Mouse (Mus musculus): Measurements from ENCODE around the gene Emc7. TPM values are rescaled to one million over a fixed set of nuclear protein-coding genes. Genes with fewer than 3 reads are reported as not detected.
"Not testable (repeated sequence)": the region's sequence is repeated elsewhere in the genome, so short reads cannot be mapped to it uniquely, and the experiment has no call there.

Emc7 gene
- polyA plus RNA-seq, 1 experiment = 19.8 TPM

DNA sequence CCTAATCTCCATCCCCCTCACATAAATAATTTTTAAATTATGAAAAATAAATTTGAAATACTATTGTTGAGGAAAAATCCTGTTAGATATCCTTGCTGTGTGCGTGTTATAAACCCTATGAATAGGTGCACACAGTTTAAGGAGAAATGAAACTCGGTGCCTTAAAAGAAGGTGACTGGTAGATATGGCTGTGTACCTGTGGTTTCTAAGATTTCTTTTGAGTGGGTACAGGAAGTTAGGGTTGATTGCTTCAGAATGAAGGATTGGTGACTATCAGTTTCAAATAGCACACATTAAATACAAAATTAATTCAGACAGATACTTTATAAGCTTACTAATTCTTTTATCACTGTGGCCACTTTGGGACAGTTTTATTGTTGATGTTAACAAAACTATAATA, 17.2 kb upstream of the Emc7 start:
- H3K4me2 ChIP-seq (ENCODE audit: low read depth) = no peak overlapping the region
- TF ChIP-seq REST (IDR thresholded peaks at IDR 0.05; ENCODE audit: insufficient read depth, insufficient read length) (no peak), POLR2AphosphoS2 (IDR thresholded peaks at IDR 0.05; ENCODE audit: insufficient read length, low read depth) (no peak), USF1 (IDR thresholded peaks at IDR 0.05; ENCODE audit: low read depth) (no peak), MYOG (IDR thresholded peaks at IDR 0.05; ENCODE audit: control insufficient read depth in 1 of 3, insufficient read depth in 1 of 3, insufficient read length in 2 of 3, low read depth in 2 of 3) (no peak), TCF12 (IDR thresholded peaks at IDR 0.05; ENCODE audit: insufficient read depth, poor library complexity, severe bottlenecking) (no peak), CEBPB (IDR thresholded peaks at IDR 0.05; ENCODE audit: insufficient read depth, poor library complexity, severe bottlenecking) (no peak), MYOD1 (IDR thresholded peaks at IDR 0.05; ENCODE audit: control insufficient read depth in 1 of 3, insufficient read length in 2 of 3, low read depth in 2 of 3) (no peak), E2F4 (IDR thresholded peaks at IDR 0.05; ENCODE audit: insufficient read depth) (no peak), TCF3 (IDR thresholded peaks at IDR 0.05; ENCODE audit: insufficient read length, low read depth) (no peak), SRF (IDR thresholded peaks at IDR 0.05; ENCODE audit: control insufficient read depth, insufficient read length, low read depth) (no peak), POLR2A (IDR thresholded peaks at IDR 0.05; ENCODE audit: insufficient read length, low read depth) (no peak), MAX (IDR thresholded peaks at IDR 0.05; ENCODE audit: low read depth) (no peak)
- H3ac ChIP-seq (ENCODE audit: control insufficient read depth, insufficient read length) = no peak overlapping the region
- no peak overlapping the region for H3K4me3 ChIP-seq
- no peaks in the 10 kb centered on the region for H3K36me3 ChIP-seq (ENCODE audit: control insufficient read depth, insufficient read depth)
- no peaks in the 10 kb centered on the region for H3K79me2 ChIP-seq (ENCODE audit: control insufficient read depth, insufficient read depth)
- no peaks in the 10 kb centered on the region for H3K27me3 ChIP-seq (ENCODE audit: control insufficient read depth, insufficient read depth, insufficient read length)

DNA sequence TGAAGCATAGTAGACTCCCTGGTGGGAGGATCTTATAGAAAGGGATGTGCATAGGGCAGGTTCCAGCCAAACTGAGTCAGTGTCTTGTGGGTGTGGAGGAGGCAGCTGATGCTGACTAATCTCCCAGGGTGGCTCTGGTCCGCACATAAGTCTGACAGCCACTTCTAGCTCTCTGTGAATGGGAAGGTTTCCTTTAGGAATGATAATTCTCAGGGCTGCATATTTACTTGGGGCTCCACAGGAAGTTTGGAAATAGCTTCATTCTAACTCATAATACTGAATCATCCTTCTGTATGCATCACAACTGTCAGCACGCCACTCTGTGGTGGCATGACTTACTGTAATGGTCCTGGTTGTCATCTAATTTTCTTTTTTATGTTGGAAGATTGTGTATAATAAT, 11.3 kb upstream of the Emc7 start:
- H3K27me3 ChIP-seq (ENCODE audit: control insufficient read depth, insufficient read depth, insufficient read length) = no peaks in the 10 kb centered on the region
- TF ChIP-seq POLR2A (IDR thresholded peaks at IDR 0.05; ENCODE audit: insufficient read length, low read depth) (no peak), MYOD1 (IDR thresholded peaks at IDR 0.05; ENCODE audit: control insufficient read depth in 1 of 3, insufficient read length in 2 of 3, low read depth in 2 of 3) (peak; percentile 31 to 85 (median 65)), POLR2AphosphoS2 (IDR thresholded peaks at IDR 0.05; ENCODE audit: insufficient read length, low read depth) (no peak), TCF12 (IDR thresholded peaks at IDR 0.05; ENCODE audit: insufficient read depth, poor library complexity, severe bottlenecking) (peak; percentile 21), MYOG (IDR thresholded peaks at IDR 0.05; ENCODE audit: control insufficient read depth in 1 of 3, insufficient read depth in 1 of 3, insufficient read length in 2 of 3, low read depth in 2 of 3) (peak in 2 of 3 experiments; percentile 43 to 77), E2F4 (IDR thresholded peaks at IDR 0.05; ENCODE audit: insufficient read depth) (no peak), SRF (IDR thresholded peaks at IDR 0.05; ENCODE audit: control insufficient read depth, insufficient read length, low read depth) (no peak), CEBPB (IDR thresholded peaks at IDR 0.05; ENCODE audit: insufficient read depth, poor library complexity, severe bottlenecking) (peak; percentile 91), REST (IDR thresholded peaks at IDR 0.05; ENCODE audit: insufficient read depth, insufficient read length) (no peak), USF1 (IDR thresholded peaks at IDR 0.05; ENCODE audit: low read depth) (peak; percentile 0)
- peak overlapping the region; percentile 66 for H3K4me2 ChIP-seq (ENCODE audit: low read depth)
- no peaks in the 10 kb centered on the region for H3K36me3 ChIP-seq (ENCODE audit: control insufficient read depth, insufficient read depth)
- H3K79me2 ChIP-seq (ENCODE audit: control insufficient read depth, insufficient read depth) = no peaks in the 10 kb centered on the region
- H3K4me3 ChIP-seq = no peak overlapping the region
- H3ac ChIP-seq (ENCODE audit: control insufficient read depth, insufficient read length) = no peak overlapping the region

DNA sequence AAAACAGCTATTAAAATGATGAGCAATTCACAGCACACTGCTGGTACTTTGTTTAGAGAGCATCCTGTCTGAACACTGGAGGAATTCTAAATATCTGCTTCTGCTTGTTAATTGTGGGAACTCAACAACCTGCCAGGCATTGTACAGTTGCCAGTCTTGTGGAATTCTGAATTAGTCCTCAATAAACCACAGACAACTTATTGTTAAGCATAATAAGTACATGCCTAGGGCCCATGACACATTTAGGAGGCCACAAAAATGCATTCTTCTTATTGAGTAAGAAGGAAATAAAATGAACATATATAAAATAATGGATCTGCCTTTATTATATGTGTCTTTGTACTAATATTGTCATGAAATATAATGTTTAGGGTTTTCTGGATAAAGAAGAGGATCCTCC, 9.3 kb upstream of the Emc7 start:
- Histone ChIP-seq H3K79me2 (ENCODE audit: control insufficient read depth, insufficient read depth) (no peaks in the 10 kb centered on the region), H3K4me3 (no peak overlapping the region), H3K27me3 (ENCODE audit: control insufficient read depth, insufficient read depth, insufficient read length) (no peaks in the 10 kb centered on the region), H3K36me3 (ENCODE audit: control insufficient read depth, insufficient read depth) (no peaks in the 10 kb centered on the region), H3K4me2 (ENCODE audit: low read depth) (peak overlapping the region; percentile 81), H3ac (ENCODE audit: control insufficient read depth, insufficient read length) (no peak overlapping the region)
- TF ChIP-seq TCF12 (IDR thresholded peaks at IDR 0.05; ENCODE audit: insufficient read depth, poor library complexity, severe bottlenecking) (no peak), SRF (IDR thresholded peaks at IDR 0.05; ENCODE audit: control insufficient read depth, insufficient read length, low read depth) (no peak), REST (IDR thresholded peaks at IDR 0.05; ENCODE audit: insufficient read depth, insufficient read length) (no peak), CEBPB (IDR thresholded peaks at IDR 0.05; ENCODE audit: insufficient read depth, poor library complexity, severe bottlenecking) (0 out of 2 replicates have a peak, but pooled peaks have one; percentile 29), MYOG (IDR thresholded peaks at IDR 0.05; ENCODE audit: control insufficient read depth in 1 of 3, insufficient read depth in 1 of 3, insufficient read length in 2 of 3, low read depth in 2 of 3) (peak in 1 of 3 experiments; percentile 14), E2F4 (IDR thresholded peaks at IDR 0.05; ENCODE audit: insufficient read depth) (no peak), USF1 (IDR thresholded peaks at IDR 0.05; ENCODE audit: low read depth) (no peak), MYOD1 (IDR thresholded peaks at IDR 0.05; ENCODE audit: control insufficient read depth in 1 of 3, insufficient read length in 2 of 3, low read depth in 2 of 3) (no peak), POLR2A (IDR thresholded peaks at IDR 0.05; ENCODE audit: insufficient read length, low read depth) (no peak)

DNA sequence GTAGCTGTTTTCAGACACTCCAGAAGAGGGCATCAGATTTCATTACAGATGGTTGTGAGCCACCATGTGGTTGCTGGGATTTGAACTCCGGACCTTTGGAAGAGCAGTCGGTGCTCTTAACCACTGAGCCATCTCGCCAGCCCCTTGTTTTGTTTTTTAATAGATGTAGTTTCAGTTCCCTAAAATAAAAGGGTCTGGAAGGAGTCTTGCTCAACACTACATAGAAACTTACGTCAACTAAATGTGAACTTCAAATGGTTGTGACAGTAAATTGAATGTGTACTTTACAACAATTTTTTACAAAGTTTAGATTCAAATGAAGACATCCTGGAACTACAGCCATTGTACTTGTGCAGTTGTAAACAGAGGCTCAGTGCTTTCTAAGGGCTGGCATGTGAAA, 6.8 kb upstream of the Emc7 start:
- H3K79me2 ChIP-seq (ENCODE audit: control insufficient read depth, insufficient read depth); H3K4me3 ChIP-seq; H3ac ChIP-seq (ENCODE audit: control insufficient read depth, insufficient read length); H3K36me3 ChIP-seq (ENCODE audit: control insufficient read depth, insufficient read depth); H3K27me3 ChIP-seq (ENCODE audit: control insufficient read depth, insufficient read depth, insufficient read length); H3K4me2 ChIP-seq (ENCODE audit: low read depth): not testable (repeated sequence)

DNA sequence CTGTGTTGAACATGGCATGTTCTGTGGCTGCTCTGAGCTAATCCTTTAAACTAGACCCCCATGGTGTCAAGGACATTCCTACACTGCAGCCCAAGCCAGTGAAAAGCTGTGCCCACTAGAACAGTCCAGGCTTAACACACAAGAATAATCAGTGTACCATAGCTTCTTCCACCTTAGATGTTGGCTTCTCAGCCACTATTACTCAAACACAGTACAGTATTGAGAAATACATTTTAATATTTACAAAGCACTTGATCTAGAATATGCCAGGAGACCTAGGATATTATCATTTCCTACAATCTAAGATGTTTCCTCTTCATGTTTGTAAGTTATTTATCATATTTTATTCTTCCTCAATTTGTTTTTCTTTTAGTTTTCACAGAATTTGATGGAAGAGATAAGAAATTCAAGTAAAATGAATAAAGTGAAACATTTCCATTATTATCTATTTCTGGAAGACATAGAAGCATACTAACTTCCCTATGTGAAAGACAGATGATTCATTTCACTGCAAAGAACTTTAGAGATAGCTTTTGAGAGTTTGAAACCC, 6.2 kb upstream of the Emc7 start:
- H3K79me2 ChIP-seq (ENCODE audit: control insufficient read depth, insufficient read depth) = no peaks in the 10 kb centered on the region
- no peak overlapping the region for H3K4me2 ChIP-seq (ENCODE audit: low read depth)
- H3K27me3 ChIP-seq (ENCODE audit: control insufficient read depth, insufficient read depth, insufficient read length) = no peaks in the 10 kb centered on the region
- no peaks in the 10 kb centered on the region for H3K36me3 ChIP-seq (ENCODE audit: control insufficient read depth, insufficient read depth)
- TF ChIP-seq E2F4 (IDR thresholded peaks at IDR 0.05; ENCODE audit: insufficient read depth) (no peak), SRF (IDR thresholded peaks at IDR 0.05; ENCODE audit: control insufficient read depth, insufficient read length, low read depth) (no peak), TCF12 (IDR thresholded peaks at IDR 0.05; ENCODE audit: insufficient read depth, poor library complexity, severe bottlenecking) (no peak), TCF3 (IDR thresholded peaks at IDR 0.05; ENCODE audit: insufficient read length, low read depth) (no peak)
- H3K4me3 ChIP-seq = no peak overlapping the region
- no peak overlapping the region for H3ac ChIP-seq (ENCODE audit: control insufficient read depth, insufficient read length)
